Mouse (Mus musculus) heart, postnatal 0 days (tissue): ENCODE data around the gene Hormad2.

Experiments
- CTCF ChIP-seq: IDR thresholded peaks from 2 replicates; pipeline ENCODE4 v1.5.1; 2016; ENCODE audit warnings: antibody characterized with exemption, control low read depth, low read depth
- EP300 ChIP-seq: IDR thresholded peaks from 2 replicates; pipeline ENCODE4 v1.6.1; 2016; ENCODE audit warnings: antibody characterized with exemption, low read depth

GRCm38 (mm10) chr11:4298615-4299014 lies 142.3 kb downstream of the Hormad2 start:
- no peak for TF ChIP-seq CTCF
- TF ChIP-seq EP300, result no peak
